Mouse (Mus musculus) urinary bladder, postnatal 4 days (tissue): ENCODE measurements at regions not wholly inside any gene's neighbourhood (a gene's known extent, or its start where the extent isn't known, plus 50 kb on each side); places are given as distances from the start of the nearest gene placed in this dataset.
"Not testable (repeated sequence)": the region's sequence is repeated elsewhere in the genome, so short reads cannot be mapped to it uniquely, and the experiment has no call there.

Experiments used
- DNase-seq, 2 experiments: peaks; one replicate each; pipeline ENCODE4 v3.0.0; 2021 to 2022; ENCODE audit warnings: low spot score in 2 of 2

- DNase-seq: no peak
These were observed 94.5 kb upstream of the Ipo5 start for GRCm38 (mm10) chr14:120816529-120816928.

- no peak for DNase-seq
These were observed 84.8 kb upstream of the Ipo5 start for GRCm38 (mm10) chr14:120826187-120826586.

- not testable (repeated sequence) for DNase-seq
These were observed 80.6 kb upstream of the Ipo5 start for GRCm38 (mm10) chr14:120830389-120830835.

- no peak for DNase-seq
These were observed 79.6 kb upstream of the Ipo5 start for GRCm38 (mm10) chr14:120831397-120831796.

GRCm38 (mm10) chr14:120831847-120832613 is 79.0 kb upstream of the Ipo5 start:
- peak; percentile 84 to 94 for DNase-seq

- DNase-seq: no peak
These were observed 76.2 kb upstream of the Ipo5 start for GRCm38 (mm10) chr14:120834821-120835220.

GRCm38 (mm10) chr14:120835758-120836157 is 75.3 kb upstream of the Ipo5 start:
- DNase-seq: no peak

- DNase-seq: no peak
These were observed 74.3 kb upstream of the Ipo5 start for GRCm38 (mm10) chr14:120836535-120837316.

GRCm38 (mm10) chr14:120840900-120841299 is 70.1 kb upstream of the Ipo5 start:
- DNase-seq: no peak

GRCm38 (mm10) chr14:120841311-120841710 is 69.7 kb upstream of the Ipo5 start:
- DNase-seq: no peak

GRCm38 (mm10) chr14:120845172-120845571 is 65.9 kb upstream of the Ipo5 start:
- DNase-seq: no peak

- peak in 1 of 2 experiments; percentile 30 for DNase-seq
These were observed 64.8 kb upstream of the Ipo5 start for GRCm38 (mm10) chr14:120846073-120846850.

GRCm38 (mm10) chr14:120847006-120847405 is 64.0 kb upstream of the Ipo5 start:
- no peak for DNase-seq

- no peak for DNase-seq
These were observed 62.7 kb upstream of the Ipo5 start for GRCm38 (mm10) chr14:120848083-120848951.

GRCm38 (mm10) chr14:120849159-120849558 is 61.9 kb upstream of the Ipo5 start:
- DNase-seq: no peak

- no peak for DNase-seq
These were observed 57.4 kb upstream of the Ipo5 start for GRCm38 (mm10) chr14:120853643-120854042.

GRCm38 (mm10) chr14:120854559-120854958 is 56.5 kb upstream of the Ipo5 start:
- no peak for DNase-seq

GRCm38 (mm10) chr14:120855181-120855580 is 55.8 kb upstream of the Ipo5 start:
- no peak for DNase-seq
